Mouse (Mus musculus): ENCODE data around the gene Cyth2.

Cyth2 gene

GRCm38 (mm10) chr7:45813787-45814779 is at the start of gene Cyth2:
TSS of gene Cyth2 (minus strand) at chr7:45814581.
- in situ Hi-C loops (cut with MseI, MboI) = no loop called here

- in situ Hi-C loops (cut with MseI, MboI) = no loop called here
These were observed 48.4 kb upstream of the Cyth2 start for GRCm38 (mm10) chr7:45862804-45863203.

GRCm38 (mm10) chr7:45859008-45859407 is 44.6 kb upstream of the Cyth2 start:
- in situ Hi-C loops (cut with MseI, MboI) = no loop called here

GRCm38 (mm10) chr7:45856950-45857901 is 42.8 kb upstream of the Cyth2 start:
- in situ Hi-C loops (cut with MseI, MboI) = no loop called here

- in situ Hi-C loops (cut with MseI, MboI) = no loop called here
These were observed 38.7 kb upstream of the Cyth2 start for GRCm38 (mm10) chr7:45853089-45853488.

GRCm38 (mm10) chr7:45850661-45851060 is 36.3 kb upstream of the Cyth2 start:
- in situ Hi-C loops (cut with MseI, MboI) = no loop called here

GRCm38 (mm10) chr7:45848447-45849027 is 34.2 kb upstream of the Cyth2 start:
- in situ Hi-C loops (cut with MseI, MboI) = no loop called here

GRCm38 (mm10) chr7:45842950-45843744 is 28.8 kb upstream of the Cyth2 start:
- in situ Hi-C loops (cut with MseI, MboI) = no loop called here

GRCm38 (mm10) chr7:45833924-45834323 is 19.5 kb upstream of the Cyth2 start:
- in situ Hi-C loops (cut with MseI, MboI) = no loop called here

- in situ Hi-C loops (cut with MseI, MboI) = no loop called here
These were observed 18.9 kb upstream of the Cyth2 start for GRCm38 (mm10) chr7:45833148-45833790.

- in situ Hi-C loops (cut with MseI, MboI) = no loop called here
These were observed 18.0 kb upstream of the Cyth2 start for GRCm38 (mm10) chr7:45832428-45832827.

GRCm38 (mm10) chr7:45831128-45831525 is 16.7 kb upstream of the Cyth2 start:
- in situ Hi-C loops (cut with MseI, MboI) = no loop called here

- in situ Hi-C loops (cut with MseI, MboI) = no loop called here
These were observed 16.2 kb upstream of the Cyth2 start, which contains the start of gene Grwd1 for GRCm38 (mm10) chr7:45830427-45831127. TSS of gene Grwd1 (minus strand) at chr7:45830944.

- in situ Hi-C loops (cut with MseI, MboI) = no loop called here
These were observed 12.2 kb upstream of the Cyth2 start for GRCm38 (mm10) chr7:45826631-45827030.

- in situ Hi-C loops (cut with MseI, MboI) = no loop called here
These were observed 10.2 kb upstream of the Cyth2 start, which contains the start of gene Kcnj14 for GRCm38 (mm10) chr7:45824598-45824997. TSS of gene Kcnj14 (minus strand) at chr7:45824782.

- in situ Hi-C loops (cut with MseI, MboI) = no loop called here
These were observed 6.5 kb upstream of the Cyth2 start for GRCm38 (mm10) chr7:45820913-45821312.

- in situ Hi-C loops (cut with MseI, MboI) = no loop called here
These were observed 5.5 kb upstream of the Cyth2 start for GRCm38 (mm10) chr7:45819843-45820242.

- in situ Hi-C loops (cut with MseI, MboI) = no loop called here
These were observed 1.6 kb upstream of the Cyth2 start for GRCm38 (mm10) chr7:45815984-45816351.

- in situ Hi-C loops (cut with MseI, MboI) = no loop called here
These were observed 1.1 kb upstream of the Cyth2 start for GRCm38 (mm10) chr7:45815323-45815983.
